Mouse (Mus musculus): Measurements from ENCODE around the gene Gfod1. TPM values are rescaled to one million over a fixed set of nuclear protein-coding genes. Genes with fewer than 3 reads are reported as not detected.

Gfod1 gene
- polyA plus RNA-seq, 1 experiment from 2014 or later: 0.93 TPM

DNA sequence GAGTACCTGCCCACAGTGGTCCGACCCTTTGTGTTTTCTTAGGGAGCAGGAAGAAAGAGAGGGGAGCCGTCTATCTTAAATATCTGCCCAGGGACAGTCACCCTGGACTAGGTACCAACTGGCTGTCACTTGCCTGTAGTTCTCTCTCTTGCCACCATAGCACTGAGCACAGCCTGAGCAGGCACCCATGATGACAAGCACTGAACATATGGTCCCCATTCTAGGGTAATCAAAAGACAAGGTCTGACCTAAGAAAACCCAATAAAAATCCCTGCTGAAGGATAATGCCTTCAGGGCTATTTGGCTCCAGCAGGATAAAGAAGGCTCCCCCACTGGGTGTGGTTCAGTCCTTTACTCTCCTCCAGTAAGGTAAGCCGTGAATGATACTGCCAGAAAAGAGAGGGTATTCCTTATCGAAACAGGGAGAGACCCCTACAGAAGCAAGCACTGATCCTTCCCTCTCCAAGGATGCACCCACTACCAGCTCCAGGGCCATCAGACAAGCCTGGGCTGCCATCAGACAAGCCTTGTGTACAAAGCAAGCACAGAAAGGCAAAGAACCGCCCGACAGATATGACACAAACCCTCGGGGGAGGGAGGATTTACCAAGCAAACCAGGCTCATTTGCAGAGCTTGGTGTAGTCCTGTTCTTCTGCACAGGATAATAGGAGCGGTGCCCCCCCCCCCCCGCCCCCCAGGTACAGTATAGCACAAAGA lies 68.9 kb downstream of the Gfod1 start:
- H3K9me3 ChIP-seq (replicated peaks; ENCODE audit: control insufficient read depth, low read length): no peaks in the 10 kb centered on the region
- H3K4me2 ChIP-seq (ENCODE audit: low read depth, low read length): peak overlapping the region; percentile 23; the same call in 1 of the 2 replicates
- no peak overlapping the region for H3K4me3 ChIP-seq (ENCODE audit: low read length)
- no peaks in the 10 kb centered on the region for H3K27me3 ChIP-seq (ENCODE audit: control insufficient read depth, insufficient read depth, low read length)
- no peak for ATAC-seq (replicated peaks; ENCODE audit: extremely low read depth, insufficient read depth, low FRiP score)
- WGBS: 50% methylated on average over 9 of the region's 9 CpGs
- peak overlapping the region; percentile 38; the same call in 1 of the 2 replicates for H3K27ac ChIP-seq (ENCODE audit: low read length)
- H3K4me1 ChIP-seq (ENCODE audit: control insufficient read depth, insufficient read depth, low read length): peaks cover 69% of the 10 kb centered on the region
- 0 out of 2 replicates have a peak overlapping the region, but pooled peaks have one; percentile 34 for H3K9ac ChIP-seq (ENCODE audit: low read length)
- H3K36me3 ChIP-seq (ENCODE audit: control insufficient read depth, insufficient read depth): 0 out of 2 replicates have a peak, but pooled peaks cover 2% of the 10 kb centered on the region

DNA sequence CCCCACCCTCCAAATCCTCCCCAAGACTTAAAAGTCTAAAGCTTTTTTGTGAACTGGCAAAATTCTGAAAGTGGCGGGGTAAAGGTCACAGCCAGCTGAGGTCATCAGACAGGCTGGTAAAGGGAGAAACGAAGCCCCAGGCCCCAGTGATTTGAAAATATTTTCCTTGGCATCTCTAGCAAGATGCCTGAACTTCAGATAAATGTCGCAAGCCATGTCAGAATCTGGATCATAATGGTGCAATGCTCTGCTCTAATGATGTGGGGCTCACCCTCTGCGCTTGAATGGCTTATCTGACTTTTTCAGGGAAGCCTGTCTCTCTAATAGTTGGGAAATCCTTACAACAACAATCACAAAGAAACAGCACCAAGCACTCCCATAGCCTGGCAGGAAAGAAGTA lies 70.6 kb downstream of the Gfod1 start:
- 57% methylated on average over 4 of the region's 4 CpGs for WGBS
- Histone ChIP-seq H3K9me3 (replicated peaks; ENCODE audit: control insufficient read depth, low read length) (no peaks in the 10 kb centered on the region), H3K9ac (ENCODE audit: low read length) (no peak overlapping the region), H3K4me3 (ENCODE audit: low read length) (no peak overlapping the region), H3K27me3 (ENCODE audit: control insufficient read depth, insufficient read depth, low read length) (no peaks in the 10 kb centered on the region), H3K4me1 (ENCODE audit: control insufficient read depth, insufficient read depth, low read length) (peaks cover 84% of the 10 kb centered on the region), H3K36me3 (ENCODE audit: control insufficient read depth, insufficient read depth) (no peaks in the 10 kb centered on the region), H3K4me2 (ENCODE audit: low read depth, low read length) (no peak overlapping the region), H3K27ac (ENCODE audit: low read length) (peak overlapping the region; percentile 93)
- no peak for ATAC-seq (replicated peaks; ENCODE audit: extremely low read depth, insufficient read depth, low FRiP score)

GRCm38 (mm10) chr13:43231965-43232860 lies 71.8 kb downstream of the Gfod1 start:
- Histone ChIP-seq H3K9me3 (replicated peaks; ENCODE audit: control insufficient read depth, low read length) (no peaks in the 10 kb centered on the region), H3K36me3 (ENCODE audit: control insufficient read depth, insufficient read depth) (no peaks in the 10 kb centered on the region), H3K9ac (ENCODE audit: low read length) (peak overlapping the region; percentile 23), H3K27me3 (ENCODE audit: control insufficient read depth, insufficient read depth, low read length) (no peaks in the 10 kb centered on the region), H3K4me3 (ENCODE audit: low read length) (no peak overlapping the region), H3K4me1 (ENCODE audit: control insufficient read depth, insufficient read depth, low read length) (peaks cover 90% of the 10 kb centered on the region), H3K27ac (ENCODE audit: low read length) (peak overlapping the region; percentile 93), H3K4me2 (ENCODE audit: low read depth, low read length) (peak overlapping the region; percentile 14)
- 16% methylated on average over 13 of the region's 13 CpGs for WGBS
- ATAC-seq (replicated peaks; ENCODE audit: extremely low read depth, insufficient read depth, low FRiP score): peak; percentile 87

- no peaks in the 10 kb centered on the region for H3K27me3 ChIP-seq (ENCODE audit: control insufficient read depth, insufficient read depth, low read length)
- H3K27ac ChIP-seq (ENCODE audit: low read length): peak overlapping the region; percentile 93
- H3K9ac ChIP-seq (ENCODE audit: low read length): no peak overlapping the region
- WGBS: 36% methylated on average over 4 of the region's 4 CpGs
- no peak overlapping the region for H3K4me3 ChIP-seq (ENCODE audit: low read length)
- no peak overlapping the region; the same call in 1 of the 2 replicates for H3K4me2 ChIP-seq (ENCODE audit: low read depth, low read length)
- peaks cover 87% of the 10 kb centered on the region for H3K4me1 ChIP-seq (ENCODE audit: control insufficient read depth, insufficient read depth, low read length)
- no peaks in the 10 kb centered on the region for H3K9me3 ChIP-seq (replicated peaks; ENCODE audit: control insufficient read depth, low read length)
- no peaks in the 10 kb centered on the region for H3K36me3 ChIP-seq (ENCODE audit: control insufficient read depth, insufficient read depth)
- no peak for ATAC-seq (replicated peaks; ENCODE audit: extremely low read depth, insufficient read depth, low FRiP score)
Observed at GRCm38 (mm10) chr13:43230842-43231241, 73.1 kb downstream of the Gfod1 start.

DNA sequence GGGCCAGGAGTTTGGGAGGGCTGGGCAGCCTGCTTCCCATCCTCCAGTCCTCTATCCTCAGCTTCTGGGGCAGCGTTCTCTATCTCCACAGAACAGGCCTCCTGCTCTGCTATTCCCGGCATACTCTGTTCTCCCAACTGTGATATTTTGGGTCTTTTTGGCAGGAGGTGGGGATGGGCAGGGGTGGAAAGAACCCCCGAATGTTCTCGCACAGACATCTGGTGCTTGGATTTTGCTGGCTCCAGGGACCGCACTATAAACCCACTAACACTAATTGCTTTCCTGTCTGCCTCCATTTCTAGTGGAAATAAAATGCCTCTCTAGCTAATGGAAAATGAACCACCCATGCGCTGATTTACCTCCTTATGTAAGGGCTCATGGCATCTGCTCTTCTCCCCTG lies 73.7 kb downstream of the Gfod1 start:
- Histone ChIP-seq H3K36me3 (ENCODE audit: control insufficient read depth, insufficient read depth) (no peaks in the 10 kb centered on the region), H3K4me3 (ENCODE audit: low read length) (no peak overlapping the region), H3K9me3 (replicated peaks; ENCODE audit: control insufficient read depth, low read length) (peaks cover under 1% of the 10 kb centered on the region; the same call in 1 of the 2 replicates), H3K4me2 (ENCODE audit: low read depth, low read length) (no peak overlapping the region), H3K4me1 (ENCODE audit: control insufficient read depth, insufficient read depth, low read length) (peaks cover 83% of the 10 kb centered on the region), H3K9ac (ENCODE audit: low read length) (peak overlapping the region; percentile 37), H3K27me3 (ENCODE audit: control insufficient read depth, insufficient read depth, low read length) (no peaks in the 10 kb centered on the region), H3K27ac (ENCODE audit: low read length) (peak overlapping the region; percentile 93)
- no peak for ATAC-seq (replicated peaks; ENCODE audit: extremely low read depth, insufficient read depth, low FRiP score)
- 34% methylated on average over 6 of the region's 6 CpGs for whole genome bisulfite sequencing

DNA sequence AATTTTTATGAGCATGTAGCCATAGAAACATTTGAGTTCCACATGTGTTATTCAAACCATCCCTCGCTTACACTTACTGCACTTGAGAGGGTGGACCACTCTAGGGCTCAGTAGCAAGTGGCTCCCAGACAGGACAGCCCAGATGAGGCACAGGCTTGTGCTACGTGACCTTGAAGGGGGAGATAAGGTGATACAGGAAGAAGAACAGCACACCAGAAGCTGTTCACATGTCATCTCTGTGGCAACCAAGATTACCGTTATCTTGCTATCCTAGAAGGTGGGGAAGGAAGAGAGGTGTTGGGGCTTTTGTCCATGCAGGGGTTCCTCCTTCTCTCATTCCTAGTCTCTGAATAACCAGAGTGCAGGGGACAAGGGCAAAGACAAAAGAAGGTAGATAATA lies 74.2 kb downstream of the Gfod1 start:
- 0 out of 2 replicates have a peak, but pooled peaks have one; percentile 41 for ATAC-seq (replicated peaks; ENCODE audit: extremely low read depth, insufficient read depth, low FRiP score)
- Histone ChIP-seq H3K27me3 (ENCODE audit: control insufficient read depth, insufficient read depth, low read length) (no peaks in the 10 kb centered on the region), H3K9me3 (replicated peaks; ENCODE audit: control insufficient read depth, low read length) (peaks cover 3% of the 10 kb centered on the region; the same call in 1 of the 2 replicates), H3K27ac (ENCODE audit: low read length) (peak overlapping the region; percentile 93), H3K36me3 (ENCODE audit: control insufficient read depth, insufficient read depth) (no peaks in the 10 kb centered on the region), H3K9ac (ENCODE audit: low read length) (peak overlapping the region; percentile 37), H3K4me3 (ENCODE audit: low read length) (no peak overlapping the region), H3K4me2 (ENCODE audit: low read depth, low read length) (no peak overlapping the region), H3K4me1 (ENCODE audit: control insufficient read depth, insufficient read depth, low read length) (peaks cover 78% of the 10 kb centered on the region)
- WGBS: 44% methylated on average over 3 of the region's 3 CpGs

DNA sequence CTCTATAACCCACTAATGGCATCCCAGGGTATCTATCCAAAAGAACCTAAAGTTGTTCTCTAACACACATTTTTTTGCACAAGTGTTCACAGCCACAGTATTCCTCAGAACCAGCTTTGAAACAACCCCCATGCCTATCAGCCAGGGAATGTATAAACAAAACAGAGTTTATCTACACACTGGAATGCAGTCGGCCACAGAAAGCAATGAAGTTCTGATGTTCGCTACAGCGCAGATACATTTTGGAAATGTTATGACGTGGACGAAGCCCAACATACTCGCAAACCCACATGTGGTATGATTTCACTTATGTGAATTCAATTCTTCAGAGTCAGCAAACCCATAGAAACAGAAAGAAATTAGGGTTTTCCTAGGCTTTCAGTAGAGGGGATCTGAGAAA lies 75.8 kb downstream of the Gfod1 start:
- Histone ChIP-seq H3K9ac (ENCODE audit: low read length) (no peak overlapping the region), H3K36me3 (ENCODE audit: control insufficient read depth, insufficient read depth) (no peaks in the 10 kb centered on the region), H3K4me3 (ENCODE audit: low read length) (no peak overlapping the region), H3K27me3 (ENCODE audit: control insufficient read depth, insufficient read depth, low read length) (no peaks in the 10 kb centered on the region), H3K4me2 (ENCODE audit: low read depth, low read length) (peak overlapping the region; percentile 3; the same call in 1 of the 2 replicates), H3K4me1 (ENCODE audit: control insufficient read depth, insufficient read depth, low read length) (peaks cover 72% of the 10 kb centered on the region), H3K9me3 (replicated peaks; ENCODE audit: control insufficient read depth, low read length) (peaks cover 3% of the 10 kb centered on the region; the same call in 1 of the 2 replicates), H3K27ac (ENCODE audit: low read length) (no peak overlapping the region)
- WGBS: 26% methylated on average over 6 of the region's 6 CpGs
- no peak for ATAC-seq (replicated peaks; ENCODE audit: extremely low read depth, insufficient read depth, low FRiP score)

GRCm38 (mm10) chr13:43226041-43226440 lies 77.9 kb downstream of the Gfod1 start:
- Histone ChIP-seq H3K4me1 (ENCODE audit: control insufficient read depth, insufficient read depth, low read length) (peaks cover 53% of the 10 kb centered on the region), H3K4me2 (ENCODE audit: low read depth, low read length) (peak overlapping the region; percentile 25; the same call in 1 of the 2 replicates), H3K27ac (ENCODE audit: low read length) (0 out of 2 replicates have a peak overlapping the region, but pooled peaks have one; percentile 3), H3K9ac (ENCODE audit: low read length) (no peak overlapping the region), H3K27me3 (ENCODE audit: control insufficient read depth, insufficient read depth, low read length) (no peaks in the 10 kb centered on the region), H3K4me3 (ENCODE audit: low read length) (no peak overlapping the region), H3K36me3 (ENCODE audit: control insufficient read depth, insufficient read depth) (no peaks in the 10 kb centered on the region), H3K9me3 (replicated peaks; ENCODE audit: control insufficient read depth, low read length) (peaks cover 3% of the 10 kb centered on the region; the same call in 1 of the 2 replicates)
- 51% methylated on average over 10 of the region's 10 CpGs for WGBS
- peak; percentile 66 for ATAC-seq (replicated peaks; ENCODE audit: extremely low read depth, insufficient read depth, low FRiP score)
